Mouse (Mus musculus) monocyte, adult 5-6 weeks (primary cell): ENCODE data around the gene Nhsl2. TPM values are rescaled to one million over a fixed set of nuclear protein-coding genes. Genes with fewer than 3 reads are reported as not detected.

ENCODE experiments used
- ATAC-seq: fragments of 153-309, 156-312 bp; replicated peaks from 2 replicates; pipeline ENCODE4 v1.8.0; 2017; ENCODE audit warnings: mild to moderate bottlenecking; ENCODE audit not compliant: low TSS enrichment, insufficient number of reproducible peaks, severe bottlenecking, poor library complexity, low FRiP score
- total RNA-seq: library from RNA; stranded (forward); fragments of 200-1000, 200-491, 200-594 nt; gene quantifications from 3 replicates; pipeline ENCODE4 v1.2.3, GENCODE M21; 2017

Nhsl2 gene
- total RNA-seq, 1 experiment from 2014 or later: 17.9 TPM

GRCm38 (mm10) chrX:102024976-102025375, 175.8 kb downstream of the Nhsl2 start:
- ATAC-seq: no peak

- ATAC-seq: peak; percentile 84
Observed at GRCm38 (mm10) chrX:102031851-102032250, 182.7 kb downstream of the Nhsl2 start.

- no peak for ATAC-seq
Observed at GRCm38 (mm10) chrX:102032431-102032830, 183.2 kb downstream of the Nhsl2 start.

GRCm38 (mm10) chrX:102033566-102033965, 184.4 kb downstream of the Nhsl2 start:
- 0 out of 2 replicates have a peak, but pooled peaks have one; percentile 19 for ATAC-seq

GRCm38 (mm10) chrX:102035671-102036070, 186.5 kb downstream of the Nhsl2 start:
- ATAC-seq: no peak

- ATAC-seq: peak; percentile 86
Observed at GRCm38 (mm10) chrX:102036866-102037361, 187.7 kb downstream of the Nhsl2 start.

- ATAC-seq: no peak
Observed at GRCm38 (mm10) chrX:102037506-102037905, 188.3 kb downstream of the Nhsl2 start.

GRCm38 (mm10) chrX:102041562-102041961, 192.4 kb downstream of the Nhsl2 start:
- ATAC-seq: no peak

GRCm38 (mm10) chrX:102042386-102042785, 193.2 kb downstream of the Nhsl2 start:
- ATAC-seq: peak; percentile 61; the same call in 1 of the 2 replicates

- ATAC-seq: peak; percentile 66; the same call in 1 of the 2 replicates
Observed at GRCm38 (mm10) chrX:102050552-102050951, 201.4 kb downstream of the Nhsl2 start.

- no peak for ATAC-seq
Observed at GRCm38 (mm10) chrX:102051225-102051624, 202.0 kb downstream of the Nhsl2 start.

- ATAC-seq: no peak
Observed at GRCm38 (mm10) chrX:102053371-102053770, 204.2 kb downstream of the Nhsl2 start.

- peak; percentile 40; the same call in 1 of the 2 replicates for ATAC-seq
Observed at GRCm38 (mm10) chrX:102054009-102054408, 204.8 kb downstream of the Nhsl2 start.

- ATAC-seq: peak; percentile 61; the same call in 1 of the 2 replicates
Observed at GRCm38 (mm10) chrX:102059437-102059836, 210.3 kb downstream of the Nhsl2 start.

- no peak for ATAC-seq
Observed at GRCm38 (mm10) chrX:102060243-102060642, 211.1 kb downstream of the Nhsl2 start.

- peak; percentile 74; the same call in 1 of the 2 replicates for ATAC-seq
Observed at GRCm38 (mm10) chrX:102060891-102061290, 211.7 kb downstream of the Nhsl2 start.

GRCm38 (mm10) chrX:102064062-102064461, 214.9 kb downstream of the Nhsl2 start:
- ATAC-seq: no peak

- ATAC-seq: 0 out of 2 replicates have a peak, but pooled peaks have one; percentile 36
Observed at GRCm38 (mm10) chrX:102065213-102065775, 216.1 kb downstream of the Nhsl2 start.

GRCm38 (mm10) chrX:102066134-102066533, 216.9 kb downstream of the Nhsl2 start:
- no peak; the same call in 1 of the 2 replicates for ATAC-seq

- no peak for ATAC-seq
Observed at GRCm38 (mm10) chrX:102067118-102067517, 217.9 kb downstream of the Nhsl2 start.
